Mouse (Mus musculus) intestine, postnatal 0 days (tissue): ENCODE measurements at regions not wholly inside any gene's neighbourhood (a gene's known extent, or its start where the extent isn't known, plus 50 kb on each side); places are given as distances from the start of the nearest gene placed in this dataset.

Experiments used
- ATAC-seq: fragments of 200-750 bp; cut with Nextera tagmentation; 2 replicates; pipeline ENCODE4 v1.8.0; 2017; ENCODE audit warnings: mild to moderate bottlenecking, moderate TSS enrichment, moderate library complexity
- H3K27ac ChIP-seq: fragments of 300-500 bp; sonication (generic); 2 replicates; pipeline ENCODE4 v1.5.1; 2014; ENCODE audit warnings: mild to moderate bottlenecking, low read depth, low read length, moderate library complexity
- H3K27me3 ChIP-seq: fragments of 300-500 bp; sonication (generic); replicated peaks from 2 replicates; pipeline ENCODE4 v1.6.1; 2014; ENCODE audit warnings: low read length, mixed read lengths; ENCODE audit not compliant: control insufficient read depth, insufficient read depth
- H3K36me3 ChIP-seq: fragments of 300-500 bp; sonication (generic); 2 replicates; pipeline ENCODE4 v1.6.1; 2014; ENCODE audit warnings: mild to moderate bottlenecking, moderate library complexity; ENCODE audit not compliant: control insufficient read depth, insufficient read depth
- H3K4me1 ChIP-seq: fragments of 300-500 bp; sonication (generic); replicated peaks from 2 replicates; pipeline ENCODE4 v1.6.1; 2014; ENCODE audit warnings: antibody characterized with exemption, low read length, mixed read lengths; ENCODE audit not compliant: control insufficient read depth, insufficient read depth
- H3K4me2 ChIP-seq: fragments of 300-500 bp; sonication (generic); replicated peaks from 2 replicates; pipeline ENCODE4 v1.6.1; 2014; ENCODE audit warnings: low read depth, mild to moderate bottlenecking, moderate library complexity
- H3K4me3 ChIP-seq: fragments of 300-500 bp; sonication (generic); 2 replicates; pipeline ENCODE4 v1.5.1; 2014; ENCODE audit warnings: low read depth, low read length
- H3K9ac ChIP-seq: fragments of 300-500 bp; sonication (generic); 2 replicates; pipeline ENCODE4 v1.6.1; 2014; ENCODE audit warnings: mild to moderate bottlenecking, low read depth, low read length
- H3K9me3 ChIP-seq: fragments of 300-500 bp; sonication (generic); 2 replicates; pipeline ENCODE4 v1.6.1; 2016; ENCODE audit warnings: mixed run types; ENCODE audit not compliant: control insufficient read depth
- CTCF ChIP-seq: sonication (generic); IDR thresholded peaks from 2 replicates; pipeline ENCODE4 v1.5.1; 2016; ENCODE audit warnings: low read depth, mild to moderate bottlenecking, control low read depth, antibody characterized with exemption, moderate library complexity
- WGBS: fragments of 180-500 bp; shearing (Covaris S2); extraction: QIAGEN DNeasy Blood & Tissue Kit; methylation state at CpG from one replicate; pipeline ENCODE4 v1.1.7; 2014; 5-methylcytosine and 5-hydroxymethylcytosine counted together

GRCm38 (mm10) chr16:15196855-15197254 is 120.4 kb upstream of the Gm21897 start:
- ATAC-seq, result no peak
- Histone ChIP-seq H3K27me3 (no peaks in the 10 kb centered on the region), H3K36me3 (no peaks in the 10 kb centered on the region), H3K4me3 (no peak overlapping the region), H3K27ac (no peak overlapping the region), H3K4me2 (no peak overlapping the region), H3K4me1 (no peaks in the 10 kb centered on the region), H3K9me3 (no peaks in the 10 kb centered on the region), H3K9ac (no peak overlapping the region)
- no peak for TF ChIP-seq CTCF

DNA sequence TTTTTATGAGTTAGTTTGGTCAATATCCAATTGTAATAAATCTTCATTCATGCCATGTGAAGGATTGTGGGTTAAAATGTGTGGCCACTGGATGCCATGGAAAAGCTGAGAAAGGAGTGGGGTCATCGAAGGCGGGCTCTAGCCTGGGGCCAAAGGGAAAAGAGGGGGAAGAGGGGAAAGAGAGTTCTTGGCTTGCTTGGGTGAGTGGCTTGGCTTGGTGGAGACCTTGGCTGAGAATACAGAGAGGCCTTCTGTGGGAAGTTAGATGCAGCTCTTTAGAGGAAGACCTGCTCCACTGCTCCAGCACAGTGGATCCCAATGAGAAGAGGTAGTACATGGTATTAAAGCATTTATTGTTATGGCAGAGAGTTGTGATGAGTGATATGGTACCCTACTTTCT is 101.3 kb upstream of the Gm21897 start:
- Histone ChIP-seq H3K36me3 (no peaks in the 10 kb centered on the region), H3K4me3 (no peak overlapping the region), H3K27ac (no peak overlapping the region), H3K9ac (no peak overlapping the region), H3K4me2 (no peak overlapping the region), H3K9me3 (no peaks in the 10 kb centered on the region), H3K27me3 (no peaks in the 10 kb centered on the region), H3K4me1 (no peaks in the 10 kb centered on the region)
- 92% methylated on average over 2 of the region's 2 CpGs for WGBS
- no peak for ATAC-seq
- TF ChIP-seq CTCF, result no peak

DNA sequence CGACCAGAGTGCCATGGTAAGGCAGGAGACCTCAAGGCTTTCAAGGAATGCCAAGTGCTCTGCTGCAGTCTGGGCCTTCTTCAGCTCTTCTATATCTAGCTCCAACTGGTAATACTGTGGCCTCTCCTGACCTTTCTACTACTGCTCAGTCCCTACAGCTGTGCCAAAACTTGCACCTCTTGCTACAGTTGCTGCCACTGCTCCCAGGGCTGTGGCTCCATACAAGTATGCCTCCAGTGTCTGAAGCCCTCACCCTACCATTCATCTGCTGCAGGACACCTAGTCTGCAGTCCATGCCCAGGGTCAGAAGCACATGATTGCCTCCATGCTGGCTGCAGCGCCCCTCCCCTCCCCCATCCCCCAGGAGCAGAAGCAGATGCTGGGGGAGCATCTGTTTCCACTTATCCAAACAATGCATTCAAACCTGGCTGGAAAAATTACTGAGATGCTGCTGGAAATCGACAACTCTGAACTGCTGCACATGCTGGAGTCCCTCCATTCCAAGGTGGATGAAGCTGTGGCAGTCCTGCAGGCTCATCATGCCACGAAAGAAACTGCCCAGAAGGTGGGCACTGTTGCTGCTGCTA is 96.2 kb upstream of the Gm21897 start:
- Histone ChIP-seq H3K9me3 (no peaks in the 10 kb centered on the region), H3K27me3 (no peaks in the 10 kb centered on the region), H3K9ac (no peak overlapping the region), H3K4me1 (no peaks in the 10 kb centered on the region), H3K4me3 (no peak overlapping the region), H3K27ac (no peak overlapping the region), H3K36me3 (no peaks in the 10 kb centered on the region), H3K4me2 (no peak overlapping the region)
- WGBS, result 69% methylated on average over 4 of the region's 4 CpGs
- no peak for ATAC-seq
- no peak for TF ChIP-seq CTCF

DNA sequence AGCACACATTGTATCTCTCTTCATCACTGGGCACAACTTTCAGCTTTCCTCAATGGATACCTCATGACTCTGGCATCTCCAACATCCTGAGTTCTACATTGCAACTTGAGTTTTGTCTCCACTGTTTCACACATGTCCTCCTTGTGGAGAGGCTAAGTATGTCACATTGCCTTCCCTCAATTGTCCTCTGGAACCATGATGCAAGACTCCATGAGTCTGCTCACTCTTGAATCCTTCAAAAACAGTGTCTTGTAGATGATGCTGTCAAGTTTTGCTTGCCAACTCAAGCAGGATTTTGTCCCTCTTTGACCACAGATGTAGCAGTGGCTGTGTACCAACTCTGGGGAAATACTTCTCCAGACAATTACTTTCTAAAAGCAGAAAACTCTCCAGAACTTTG is 79.4 kb upstream of the Gm21897 start:
- Histone ChIP-seq H3K9me3 (no peaks in the 10 kb centered on the region), H3K4me3 (no peak overlapping the region), H3K27me3 (no peaks in the 10 kb centered on the region), H3K4me2 (no peak overlapping the region), H3K4me1 (no peaks in the 10 kb centered on the region), H3K27ac (no peak overlapping the region), H3K9ac (no peak overlapping the region), H3K36me3 (no peaks in the 10 kb centered on the region)
- TF ChIP-seq CTCF, result no peak
- ATAC-seq, result no peak

- no peaks in the 10 kb centered on the region for H3K36me3 ChIP-seq
- H3K27ac ChIP-seq, result no peak overlapping the region
- H3K4me3 ChIP-seq, result no peak overlapping the region
- no peaks in the 10 kb centered on the region for H3K9me3 ChIP-seq
- no peaks in the 10 kb centered on the region for H3K27me3 ChIP-seq
- no peak for TF ChIP-seq CTCF
- no peak overlapping the region for H3K9ac ChIP-seq
- no peak overlapping the region for H3K4me2 ChIP-seq
- no peaks in the 10 kb centered on the region for H3K4me1 ChIP-seq
- ATAC-seq, result no peak
These were observed 78.8 kb upstream of the Gm21897 start for GRCm38 (mm10) chr16:15238449-15238848.

DNA sequence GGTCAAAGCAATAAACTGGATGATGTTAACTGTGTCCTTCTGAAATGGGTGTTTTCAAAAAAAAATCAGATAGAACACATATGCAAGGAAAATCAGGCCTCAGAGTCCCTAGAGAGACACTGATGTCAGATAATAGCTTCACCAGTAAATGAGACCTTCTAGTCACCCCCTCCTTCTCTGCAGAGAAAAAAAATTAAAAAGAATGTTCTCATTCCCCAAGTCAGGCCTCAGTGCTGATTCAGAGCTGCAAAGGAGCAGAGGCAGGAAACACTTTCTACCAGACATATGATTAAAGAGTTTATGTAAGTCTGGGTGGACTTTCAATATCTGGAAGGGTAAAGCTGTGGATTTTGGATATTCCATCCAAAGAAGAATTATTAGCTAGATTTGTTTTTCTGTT is 67.1 kb upstream of the Gm21897 start:
- ATAC-seq, result no peak
- H3K4me2 ChIP-seq, result no peak overlapping the region
- no peaks in the 10 kb centered on the region for H3K27me3 ChIP-seq
- no peak overlapping the region for H3K4me3 ChIP-seq
- no peaks in the 10 kb centered on the region for H3K9me3 ChIP-seq
- no peak overlapping the region for H3K27ac ChIP-seq
- TF ChIP-seq CTCF, result no peak
- no peaks in the 10 kb centered on the region for H3K4me1 ChIP-seq
- H3K36me3 ChIP-seq, result no peaks in the 10 kb centered on the region
- H3K9ac ChIP-seq, result no peak overlapping the region

DNA sequence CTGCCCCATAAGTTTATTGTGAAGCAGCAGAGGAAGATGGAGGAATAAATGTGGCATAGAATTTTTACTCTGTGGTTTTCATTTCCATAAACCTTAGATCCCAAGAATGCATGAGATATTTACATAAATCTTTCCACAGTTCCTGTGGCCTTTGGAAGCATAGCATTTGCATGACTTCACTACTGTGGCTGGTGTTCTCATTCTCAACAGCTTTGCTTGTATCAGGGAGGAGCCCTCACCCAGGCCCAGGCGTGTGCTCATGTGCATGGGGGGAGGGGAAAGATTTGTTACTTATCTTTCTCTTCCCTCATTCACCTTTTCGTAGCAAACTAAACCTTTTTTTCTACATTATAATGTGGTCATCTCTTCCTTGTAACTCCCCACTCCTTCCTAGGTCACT is 65.6 kb upstream of the Gm21897 start:
- no peak overlapping the region for H3K4me2 ChIP-seq
- H3K9ac ChIP-seq, result no peak overlapping the region
- no peak for ATAC-seq
- 56% methylated on average over 2 of the region's 2 CpGs for WGBS
- no peak overlapping the region for H3K4me3 ChIP-seq
- no peaks in the 10 kb centered on the region for H3K9me3 ChIP-seq
- no peaks in the 10 kb centered on the region for H3K4me1 ChIP-seq
- no peak overlapping the region for H3K27ac ChIP-seq
- H3K36me3 ChIP-seq, result no peaks in the 10 kb centered on the region
- H3K27me3 ChIP-seq, result no peaks in the 10 kb centered on the region
- TF ChIP-seq CTCF, result no peak
